Mouse (Mus musculus) layer of hippocampus, adult 2 months (tissue): ENCODE results near the gene Srsf12. TPM values are rescaled to one million over a fixed set of nuclear protein-coding genes. Genes with fewer than 3 reads are reported as not detected.

Experiments used
- DNase-seq, 2 experiments: peaks; one replicate each; pipeline ENCODE4 v3.0.0; 2022; ENCODE audit warnings: low spot score in 2 of 2
- H3K27ac ChIP-seq: fragments of 200-600 bp; 2 replicates; pipeline ENCODE4 v1.8.1; 2022
- H3K4me3 ChIP-seq: fragments of 200-600 bp; 2 replicates; pipeline ENCODE4 v1.8.1; 2022; ENCODE audit warnings: mild to moderate bottlenecking
- CTCF ChIP-seq: fragments of 200-600 bp; conservative IDR thresholded peaks from 2 replicates; pipeline ENCODE4 v1.8.1; 2022; ENCODE audit warnings: antibody characterized with exemption, mild to moderate bottlenecking, moderate library complexity
- total RNA-seq, 2 experiments: library from RNA; stranded (reverse); gene quantifications; 2 replicates each; pipeline ENCODE4 v1.2.3; 2021

The Srsf12 gene
- total RNA-seq, 2 experiments from 2014 or later: 25.7 to 26.6 TPM

GRCm38 (mm10) chr4:33230881-33231280, 22.1 kb downstream of the Srsf12 start:
- no peak overlapping the region for H3K27ac ChIP-seq
- H3K4me3 ChIP-seq: no peak overlapping the region
- TF ChIP-seq CTCF: no peak
- no peak for DNase-seq

GRCm38 (mm10) chr4:33242536-33242935, 33.7 kb downstream of the Srsf12 start:
- H3K27ac ChIP-seq: no peak overlapping the region
- TF ChIP-seq CTCF: no peak
- H3K4me3 ChIP-seq: no peak overlapping the region
- DNase-seq: no peak

- no peak overlapping the region for H3K4me3 ChIP-seq
- H3K27ac ChIP-seq: no peak overlapping the region
- no peak for DNase-seq
- no peak for TF ChIP-seq CTCF
These were observed 34.4 kb downstream of the Srsf12 start for GRCm38 (mm10) chr4:33243016-33243758.

GRCm38 (mm10) chr4:33243921-33244320, 35.1 kb downstream of the Srsf12 start:
- no peak for TF ChIP-seq CTCF
- Histone ChIP-seq H3K27ac (no peak overlapping the region), H3K4me3 (no peak overlapping the region)
- DNase-seq: no peak

GRCm38 (mm10) chr4:33245853-33246395, 37.1 kb downstream of the Srsf12 start:
- no peak for TF ChIP-seq CTCF
- Histone ChIP-seq H3K4me3 (peak overlapping the region; percentile 91), H3K27ac (no peak overlapping the region)
- DNase-seq: no peak

- no peak for TF ChIP-seq CTCF
- peak; percentile 98 to 99 for DNase-seq
- peak overlapping the region; percentile 91 for H3K4me3 ChIP-seq
- H3K27ac ChIP-seq: peak overlapping the region; percentile 100
These were observed 38.8 kb downstream of the Srsf12 start for GRCm38 (mm10) chr4:33247479-33248053.

GRCm38 (mm10) chr4:33248062-33248889, 39.5 kb downstream of the Srsf12 start:
- no peak for TF ChIP-seq CTCF
- H3K27ac ChIP-seq: peak overlapping the region; percentile 100
- peak overlapping the region; percentile 91 for H3K4me3 ChIP-seq
- DNase-seq: peak; percentile 98

GRCm38 (mm10) chr4:33248915-33249314, 40.1 kb downstream of the Srsf12 start:
- Histone ChIP-seq H3K4me3 (peak overlapping the region; percentile 91), H3K27ac (peak overlapping the region; percentile 100)
- DNase-seq: no peak
- TF ChIP-seq CTCF: peak; percentile 57

GRCm38 (mm10) chr4:33249716-33250230, 41.0 kb downstream of the Srsf12 start:
- Histone ChIP-seq H3K4me3 (no peak overlapping the region), H3K27ac (no peak overlapping the region)
- TF ChIP-seq CTCF: no peak
- no peak for DNase-seq

- DNase-seq: no peak
- no peak overlapping the region for H3K27ac ChIP-seq
- no peak for TF ChIP-seq CTCF
These were observed 42.1 kb downstream of the Srsf12 start for GRCm38 (mm10) chr4:33250867-33251266.

GRCm38 (mm10) chr4:33254706-33255105, 45.9 kb downstream of the Srsf12 start:
- no peak for TF ChIP-seq CTCF
- no peak for DNase-seq
- no peak overlapping the region for H3K27ac ChIP-seq
- no peak overlapping the region for H3K4me3 ChIP-seq

More at GRCm38 (mm10) chr4:33250867-33251266, 42.1 kb downstream of the Srsf12 start:
- H3K4me3 ChIP-seq: no peak overlapping the region

- no peak for DNase-seq
- Histone ChIP-seq H3K4me3 (no peak overlapping the region), H3K27ac (no peak overlapping the region)
- no peak for TF ChIP-seq CTCF
These were observed 48.6 kb downstream of the Srsf12 start for GRCm38 (mm10) chr4:33257263-33257964.
